Mouse (Mus musculus): ENCODE measurements around the gene Rsph3b. TPM values are rescaled to one million over a fixed set of nuclear protein-coding genes. Genes with fewer than 3 reads are reported as not detected.
A peak's percentile ranks its signal among the peaks of the same experiment; 100 is the strongest.
"Not testable (repeated sequence)": the region's sequence is repeated elsewhere in the genome, so short reads cannot be mapped to it uniquely, and the experiment has no call there.

Gene Rsph3b
- polyA plus RNA-seq, 1 experiment, result 1.2 TPM

DNA sequence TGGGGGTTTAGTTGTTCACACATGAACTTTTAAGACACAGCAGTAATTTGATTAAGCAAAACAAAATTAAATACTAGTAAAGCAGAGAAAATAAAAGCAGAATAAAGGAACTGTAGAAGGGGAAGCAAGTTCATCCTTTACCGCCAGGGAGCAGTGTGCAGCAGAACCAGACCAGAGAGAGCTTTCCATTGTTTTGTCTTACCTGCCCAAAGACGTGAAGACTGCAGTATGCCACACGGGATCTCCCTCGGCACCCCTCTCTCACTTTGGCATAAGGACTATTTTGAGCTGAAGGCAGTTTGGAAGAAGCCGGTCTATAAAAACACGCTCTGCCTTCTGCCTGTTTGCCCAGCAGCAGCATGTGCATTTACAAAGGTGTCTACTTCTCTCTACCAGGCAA, 16.9 kb upstream of the Rsph3b start:
- H3K36me3 ChIP-seq (ENCODE audit: control insufficient read depth); H3K9me3 ChIP-seq (ENCODE audit: control insufficient read depth, low read length); H3K4me3 ChIP-seq (replicated peaks); H3K27me3 ChIP-seq (ENCODE audit: control insufficient read depth); H3K4me1 ChIP-seq (ENCODE audit: control insufficient read depth): not testable (repeated sequence)

DNA sequence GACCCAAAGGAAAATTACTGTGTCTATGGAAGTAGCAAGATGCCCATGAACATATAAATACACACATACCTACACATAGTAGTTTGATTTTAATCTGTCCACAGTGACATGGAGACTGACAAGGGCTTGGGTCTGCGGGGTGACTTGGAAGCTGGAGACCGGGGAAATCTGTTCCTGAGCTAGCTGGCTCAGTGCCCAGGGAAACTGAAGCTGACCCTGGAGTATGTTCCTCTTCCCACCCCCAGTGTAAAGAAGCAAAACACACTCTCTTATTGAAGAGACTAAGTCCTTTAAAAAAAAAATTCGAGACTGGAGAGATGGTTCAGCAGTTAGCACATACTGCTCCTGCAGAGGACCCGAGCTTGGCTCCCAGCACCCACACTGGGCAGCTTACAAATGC, 14.5 kb upstream of the Rsph3b start:
- not testable (repeated sequence) for H3K9me3 ChIP-seq (ENCODE audit: control insufficient read depth, low read length); H3K36me3 ChIP-seq (ENCODE audit: control insufficient read depth); H3K4me3 ChIP-seq (replicated peaks); H3K27me3 ChIP-seq (ENCODE audit: control insufficient read depth); H3K4me1 ChIP-seq (ENCODE audit: control insufficient read depth)

DNA sequence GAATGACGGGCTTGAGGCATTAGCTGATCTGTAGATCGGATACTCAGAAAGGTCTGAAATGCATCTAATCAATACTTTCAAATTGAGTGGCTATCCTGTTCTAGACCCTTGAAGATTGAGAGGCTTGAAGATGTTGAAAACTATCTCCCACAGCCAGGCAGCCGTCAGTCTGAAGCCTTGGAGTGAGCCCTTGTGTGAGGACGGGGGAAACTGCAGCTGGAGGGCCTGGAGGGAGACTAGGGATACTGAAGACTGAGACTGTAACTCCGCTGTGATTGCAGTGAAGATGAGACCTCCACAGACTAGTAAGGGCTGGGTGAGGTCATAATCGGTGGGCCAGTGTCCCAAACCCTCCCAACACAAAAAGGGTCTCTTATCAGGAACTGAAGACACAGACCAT, 13.9 kb upstream of the Rsph3b start:
- not testable (repeated sequence) for H3K9me3 ChIP-seq (ENCODE audit: control insufficient read depth, low read length); H3K4me3 ChIP-seq (replicated peaks); H3K4me1 ChIP-seq (ENCODE audit: control insufficient read depth); H3K27me3 ChIP-seq (ENCODE audit: control insufficient read depth); H3K36me3 ChIP-seq (ENCODE audit: control insufficient read depth)

DNA sequence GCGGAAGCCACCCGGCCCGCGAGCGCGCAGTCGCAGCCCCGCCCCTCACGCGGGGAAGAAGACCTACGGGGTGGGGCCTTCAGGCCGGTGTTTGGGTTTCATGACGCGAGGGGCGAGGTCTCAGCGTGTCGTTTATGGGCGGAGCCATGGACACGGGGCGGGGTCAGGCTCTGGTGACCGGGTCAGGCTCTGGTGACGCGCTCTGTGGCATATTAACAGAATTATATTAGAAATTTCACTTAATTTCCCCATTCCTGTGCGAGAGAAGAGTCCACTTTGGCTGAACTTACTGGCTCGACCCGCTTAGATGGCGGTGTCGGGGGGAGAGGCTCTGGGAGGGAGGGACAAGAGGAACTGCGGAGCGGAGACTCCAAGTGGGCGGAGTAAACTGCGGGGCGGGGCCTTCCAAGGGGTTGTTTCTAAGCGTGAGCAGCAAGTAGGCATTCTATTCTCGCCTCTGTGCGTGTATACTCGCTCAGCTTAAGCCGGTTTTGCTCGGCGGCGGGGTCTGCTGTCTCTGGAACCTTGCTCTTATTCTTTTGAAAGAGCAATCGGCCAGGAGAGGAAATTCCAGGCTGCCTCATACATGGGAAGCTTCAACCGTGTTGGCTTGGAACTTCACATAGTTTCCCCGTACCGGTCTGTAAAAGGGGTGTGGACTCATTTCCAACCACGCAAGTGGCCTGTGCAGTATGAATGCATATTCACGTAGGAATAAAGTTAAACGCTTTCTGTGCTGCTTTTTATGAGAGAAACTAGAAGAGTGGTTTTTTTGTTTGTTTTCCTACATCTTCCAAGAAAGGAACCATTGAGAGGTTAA, 12.9 kb upstream of the Rsph3b start:
- not testable (repeated sequence) for H3K9me3 ChIP-seq (ENCODE audit: control insufficient read depth, low read length); H3K4me1 ChIP-seq (ENCODE audit: control insufficient read depth); H3K27me3 ChIP-seq (ENCODE audit: control insufficient read depth); H3K36me3 ChIP-seq (ENCODE audit: control insufficient read depth)
- peak overlapping the region; percentile 37 for H3K4me3 ChIP-seq (replicated peaks)

GRCm38 (mm10) chr17:6960776-6961175, 12.3 kb upstream of the Rsph3b start, which contains the start of gene Tagap1:
Tagap1 (minus strand) TSS chr17:6961156.
- not testable (repeated sequence) for H3K4me1 ChIP-seq (ENCODE audit: control insufficient read depth); H3K27me3 ChIP-seq (ENCODE audit: control insufficient read depth); H3K9me3 ChIP-seq (ENCODE audit: control insufficient read depth, low read length); H3K36me3 ChIP-seq (ENCODE audit: control insufficient read depth)
- H3K4me3 ChIP-seq (replicated peaks), result peak within 1 kb of the TSS; percentile 62

- not testable (repeated sequence) for H3K4me1 ChIP-seq (ENCODE audit: control insufficient read depth); H3K27me3 ChIP-seq (ENCODE audit: control insufficient read depth); H3K9me3 ChIP-seq (ENCODE audit: control insufficient read depth, low read length); H3K36me3 ChIP-seq (ENCODE audit: control insufficient read depth); H3K4me3 ChIP-seq (replicated peaks)
These were observed 11.9 kb upstream of the Rsph3b start for GRCm38 (mm10) chr17:6960349-6960748.

DNA sequence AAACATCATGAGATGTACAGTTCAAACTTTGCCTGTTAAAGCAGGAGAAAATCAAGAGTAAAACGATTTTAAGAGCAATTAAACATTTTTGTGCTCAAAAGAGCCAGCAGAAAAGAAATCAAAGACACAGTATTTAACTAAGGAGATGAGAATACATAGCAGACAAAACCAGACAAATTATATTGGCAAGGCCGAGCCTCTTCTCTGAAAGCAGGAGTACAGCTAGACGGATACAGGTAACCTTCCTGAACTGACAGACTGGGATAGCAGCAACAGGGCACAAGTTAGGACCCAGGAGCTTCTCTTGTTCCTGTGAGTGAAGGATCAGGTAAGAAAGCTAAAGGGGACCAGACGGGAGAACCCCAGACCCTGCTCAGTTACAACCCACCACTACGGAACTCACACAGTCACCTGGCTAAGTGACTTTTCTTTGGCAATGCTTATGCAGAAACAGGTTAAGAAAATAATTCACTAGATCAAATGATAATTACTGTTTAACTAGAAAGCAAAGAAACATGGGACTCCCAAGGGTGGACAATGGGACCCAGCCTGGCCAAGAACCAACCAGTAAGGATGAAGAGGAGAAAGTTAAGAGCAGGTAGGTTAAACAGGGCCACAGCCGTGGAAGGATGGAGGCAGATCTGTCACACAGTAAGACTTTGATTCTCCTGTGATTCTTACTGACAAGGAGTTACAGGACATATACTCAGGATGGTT, 11.2 kb upstream of the Rsph3b start:
- H3K4me1 ChIP-seq (ENCODE audit: control insufficient read depth); H3K9me3 ChIP-seq (ENCODE audit: control insufficient read depth, low read length); H3K4me3 ChIP-seq (replicated peaks); H3K27me3 ChIP-seq (ENCODE audit: control insufficient read depth): not testable (repeated sequence)
- H3K36me3 ChIP-seq (ENCODE audit: control insufficient read depth), result peaks cover 12% of the 10 kb centered on the region

DNA sequence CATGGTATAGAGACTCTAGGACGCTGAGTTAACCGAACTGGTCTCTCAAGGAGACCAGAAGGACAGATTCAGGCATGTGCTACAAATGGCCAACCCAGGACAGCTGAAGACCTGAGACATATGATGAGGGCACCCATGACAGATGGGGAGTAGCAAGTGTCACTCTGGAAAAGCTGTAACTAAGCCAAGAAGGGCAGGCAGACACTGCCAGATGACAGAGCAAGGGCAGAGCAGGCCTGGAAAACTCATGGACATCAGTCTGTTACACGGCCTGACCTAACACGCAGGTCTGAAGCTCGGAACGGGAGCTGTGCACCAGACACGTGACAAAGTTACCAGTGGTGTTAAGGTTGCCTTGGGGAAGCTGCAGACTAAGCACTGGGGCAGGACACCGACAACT, 10.4 kb upstream of the Rsph3b start:
- not testable (repeated sequence) for H3K9me3 ChIP-seq (ENCODE audit: control insufficient read depth, low read length); H3K4me1 ChIP-seq (ENCODE audit: control insufficient read depth); H3K4me3 ChIP-seq (replicated peaks); H3K27me3 ChIP-seq (ENCODE audit: control insufficient read depth)
- H3K36me3 ChIP-seq (ENCODE audit: control insufficient read depth), result peaks cover 13% of the 10 kb centered on the region

DNA sequence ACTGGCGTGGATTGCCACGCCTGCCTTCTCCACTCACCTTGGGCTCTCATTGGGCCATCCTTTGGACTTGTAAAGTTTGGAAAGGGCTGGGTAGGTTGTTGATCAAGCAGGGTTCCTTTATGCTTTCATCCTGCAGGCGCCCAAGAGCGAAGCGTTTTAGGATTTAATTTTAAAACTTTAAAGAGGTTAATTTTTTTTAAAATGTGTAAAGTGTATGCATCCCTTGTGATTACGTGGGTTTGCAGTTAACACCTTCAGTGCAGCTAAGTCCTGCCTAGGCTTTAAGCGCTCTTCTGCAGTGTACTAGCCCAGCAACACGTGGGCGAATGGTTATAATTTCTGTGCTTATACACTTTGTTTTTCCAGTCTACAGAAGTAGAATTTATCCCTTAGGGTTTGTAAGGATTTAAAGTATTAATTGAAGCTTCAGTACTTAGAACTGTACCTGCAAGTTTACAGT, 317 bp upstream of the Rsph3b start:
- peak overlapping the region; percentile 53 for H3K4me3 ChIP-seq (replicated peaks)
- not testable (repeated sequence) for H3K27me3 ChIP-seq (ENCODE audit: control insufficient read depth); H3K9me3 ChIP-seq (ENCODE audit: control insufficient read depth, low read length); H3K36me3 ChIP-seq (ENCODE audit: control insufficient read depth)
- peaks cover 10% of the 10 kb centered on the region for H3K4me1 ChIP-seq (ENCODE audit: control insufficient read depth)

GRCm38 (mm10) chr17:6947637-6947983, 872 bp downstream of the Rsph3b start:
- peaks cover 10% of the 10 kb centered on the region for H3K4me1 ChIP-seq (ENCODE audit: control insufficient read depth)
- peak overlapping the region; percentile 68 for H3K4me3 ChIP-seq (replicated peaks)
- not testable (repeated sequence) for H3K9me3 ChIP-seq (ENCODE audit: control insufficient read depth, low read length); H3K27me3 ChIP-seq (ENCODE audit: control insufficient read depth); H3K36me3 ChIP-seq (ENCODE audit: control insufficient read depth)

GRCm38 (mm10) chr17:6942560-6942959, 5.9 kb downstream of the Rsph3b start:
- not testable (repeated sequence) for H3K36me3 ChIP-seq (ENCODE audit: control insufficient read depth); H3K4me1 ChIP-seq (ENCODE audit: control insufficient read depth); H3K27me3 ChIP-seq (ENCODE audit: control insufficient read depth); H3K9me3 ChIP-seq (ENCODE audit: control insufficient read depth, low read length); H3K4me3 ChIP-seq (replicated peaks)

DNA sequence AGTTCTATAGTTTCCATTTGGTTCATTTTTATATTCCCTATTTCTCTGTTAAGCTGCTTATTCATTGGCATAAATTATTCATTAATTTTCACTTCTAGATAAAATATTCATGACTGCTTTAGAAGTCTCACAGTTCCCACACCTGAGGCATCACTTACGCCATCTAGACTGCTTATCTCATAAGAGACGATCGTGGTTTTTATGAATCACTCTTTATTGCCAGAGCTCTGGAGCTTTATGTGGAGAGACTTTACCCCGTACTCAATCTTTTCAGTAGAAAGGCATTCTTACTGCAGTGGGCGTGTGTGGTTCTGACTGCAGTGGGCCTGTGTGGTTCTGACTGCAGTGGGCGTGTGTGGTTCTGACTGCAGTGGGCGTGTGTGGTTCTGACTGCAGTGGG, 16.9 kb downstream of the Rsph3b start:
- H3K36me3 ChIP-seq (ENCODE audit: control insufficient read depth); H3K9me3 ChIP-seq (ENCODE audit: control insufficient read depth, low read length); H3K4me3 ChIP-seq (replicated peaks); H3K4me1 ChIP-seq (ENCODE audit: control insufficient read depth); H3K27me3 ChIP-seq (ENCODE audit: control insufficient read depth): not testable (repeated sequence)

DNA sequence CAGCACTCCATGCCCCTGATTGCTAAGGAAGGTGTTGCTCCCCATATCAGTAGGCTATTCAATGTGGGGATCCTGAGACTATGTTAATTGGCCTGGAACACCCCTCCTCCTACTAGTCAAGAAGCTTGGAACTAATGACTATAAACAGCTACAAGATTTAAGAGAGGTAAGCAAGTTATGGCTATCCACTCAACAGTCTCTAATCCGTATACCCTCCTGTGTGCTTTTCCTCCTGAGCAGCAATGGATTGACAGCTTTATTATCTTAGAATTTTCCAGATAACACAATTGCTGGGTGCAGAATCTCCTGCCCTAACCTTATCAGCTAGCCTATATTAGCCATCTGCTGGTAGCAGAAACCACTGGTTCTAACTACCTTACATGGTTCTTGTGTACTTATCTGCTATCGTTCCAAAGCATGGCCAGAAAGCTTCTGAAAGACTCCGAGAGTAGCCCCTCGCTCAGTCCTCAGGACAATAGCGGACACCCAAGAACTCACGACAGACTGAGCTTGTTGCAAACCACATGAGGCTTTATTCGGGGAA, 28.1 kb downstream of the Rsph3b start:
- not testable (repeated sequence) for H3K36me3 ChIP-seq (ENCODE audit: control insufficient read depth); H3K9me3 ChIP-seq (ENCODE audit: control insufficient read depth, low read length); H3K4me1 ChIP-seq (ENCODE audit: control insufficient read depth); H3K27me3 ChIP-seq (ENCODE audit: control insufficient read depth); H3K4me3 ChIP-seq (replicated peaks)

- H3K9me3 ChIP-seq (ENCODE audit: control insufficient read depth, low read length); H3K4me1 ChIP-seq (ENCODE audit: control insufficient read depth); H3K4me3 ChIP-seq (replicated peaks); H3K27me3 ChIP-seq (ENCODE audit: control insufficient read depth); H3K36me3 ChIP-seq (ENCODE audit: control insufficient read depth): not testable (repeated sequence)
These were observed 29.1 kb downstream of the Rsph3b start for GRCm38 (mm10) chr17:6919388-6919787.

Measured in erythroblast, embryonic 14.5 days (primary cell).